Mouse (Mus musculus): ENCODE measurements at regions not wholly inside any gene's neighbourhood (a gene's known extent, or its start where the extent isn't known, plus 50 kb on each side); places are given as distances from the start of the nearest gene placed in this dataset.

GRCm38 (mm10) chr9:117720161-117720598 lies 90.5 kb upstream of the Rbms3 start:
- no peak for TF ChIP-seq POLR2A (IDR thresholded peaks at IDR 0.05; ENCODE audit: insufficient read length, low read depth)
- no peak for TF ChIP-seq MAX (IDR thresholded peaks at IDR 0.05; ENCODE audit: low read depth)

Data from myocyte (in vitro differentiated cells).